Mouse (Mus musculus) lung, postnatal 25 days (tissue): ENCODE data around the gene Gm20388.
A peak's percentile ranks its signal among the peaks of the same experiment; 100 is the strongest.

Experiments
- DNase-seq: peaks from one replicate; pipeline ENCODE4 v3.0.0; 2022; ENCODE audit warnings: low spot score

Gm20388 gene

GRCm38 (mm10) chr8:122897200-122897599 is 2986.6 kb downstream of the Gm20388 start:
- DNase-seq = no peak

- DNase-seq = no peak
Measured at GRCm38 (mm10) chr8:122898018-122898417, 2987.4 kb downstream of the Gm20388 start.

- no peak for DNase-seq
Measured at GRCm38 (mm10) chr8:122898473-122898872, 2987.8 kb downstream of the Gm20388 start.

- DNase-seq = no peak
Measured at GRCm38 (mm10) chr8:122899085-122899484, 2988.4 kb downstream of the Gm20388 start.

- DNase-seq = no peak
Measured at GRCm38 (mm10) chr8:122901476-122901875, 2990.8 kb downstream of the Gm20388 start.

GRCm38 (mm10) chr8:122901892-122902515 is 2991.4 kb downstream of the Gm20388 start:
- no peak for DNase-seq

GRCm38 (mm10) chr8:122902581-122902980 is 2991.9 kb downstream of the Gm20388 start:
- DNase-seq = no peak

- DNase-seq = no peak
Measured at GRCm38 (mm10) chr8:122903002-122903401, 2992.4 kb downstream of the Gm20388 start.

GRCm38 (mm10) chr8:122904496-122904895 is 2993.9 kb downstream of the Gm20388 start:
- DNase-seq = no peak

- peak; percentile 35 for DNase-seq
Measured at GRCm38 (mm10) chr8:122905346-122905745, 2994.7 kb downstream of the Gm20388 start.

- peak; percentile 95 for DNase-seq
Measured at GRCm38 (mm10) chr8:122906463-122907021, 2995.9 kb downstream of the Gm20388 start.

GRCm38 (mm10) chr8:122912150-122912549 is 3001.5 kb downstream of the Gm20388 start:
- DNase-seq = no peak

- DNase-seq = no peak
Measured at GRCm38 (mm10) chr8:122912871-122913270, 3002.2 kb downstream of the Gm20388 start.

GRCm38 (mm10) chr8:122916766-122917165 is 3006.1 kb downstream of the Gm20388 start:
- DNase-seq = no peak

GRCm38 (mm10) chr8:122917531-122918392 is 3007.1 kb downstream of the Gm20388 start:
- DNase-seq = peak; percentile 48

GRCm38 (mm10) chr8:122918438-122919107 is 3007.9 kb downstream of the Gm20388 start:
- no peak for DNase-seq

GRCm38 (mm10) chr8:122920890-122921289 is 3010.2 kb downstream of the Gm20388 start:
- DNase-seq = no peak

- no peak for DNase-seq
Measured at GRCm38 (mm10) chr8:122922945-122923344, 3012.3 kb downstream of the Gm20388 start.

GRCm38 (mm10) chr8:122923431-122924090 is 3012.9 kb downstream of the Gm20388 start:
- DNase-seq = no peak

- no peak for DNase-seq
Measured at GRCm38 (mm10) chr8:122924091-122924490, 3013.4 kb downstream of the Gm20388 start.

GRCm38 (mm10) chr8:122925939-122926722 is 3015.5 kb downstream of the Gm20388 start:
- DNase-seq = no peak
